Mouse (Mus musculus): ENCODE measurements around the gene Frrs1. TPM values are rescaled to one million over a fixed set of nuclear protein-coding genes. Genes with fewer than 3 reads are reported as not detected.

The Frrs1 gene
- total RNA-seq, 2 experiments from 2014 or later: 0.74 to 1.3 TPM

DNA sequence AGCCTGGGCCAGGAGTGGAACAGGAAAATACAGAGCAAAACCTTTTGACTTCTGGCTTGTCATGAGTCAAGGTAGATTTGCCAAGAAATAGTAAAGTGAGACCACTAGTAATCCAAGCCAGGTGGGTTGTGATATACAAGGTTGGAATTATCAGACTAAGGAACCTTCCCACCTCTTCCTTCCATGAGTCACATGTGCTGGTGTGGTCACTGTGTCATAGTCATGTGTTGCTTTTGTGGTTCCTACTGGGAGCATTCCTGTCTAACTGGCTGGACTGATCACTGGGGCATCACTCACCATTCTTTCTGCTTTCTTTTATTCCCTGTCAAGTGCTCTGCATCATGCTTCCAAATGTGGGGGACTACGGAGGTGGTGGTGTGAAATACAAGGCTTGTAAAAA lies 11.2 kb upstream of the Frrs1 start:
- DNase-seq (ENCODE audit: low spot score in 2 of 2): no peak

DNA sequence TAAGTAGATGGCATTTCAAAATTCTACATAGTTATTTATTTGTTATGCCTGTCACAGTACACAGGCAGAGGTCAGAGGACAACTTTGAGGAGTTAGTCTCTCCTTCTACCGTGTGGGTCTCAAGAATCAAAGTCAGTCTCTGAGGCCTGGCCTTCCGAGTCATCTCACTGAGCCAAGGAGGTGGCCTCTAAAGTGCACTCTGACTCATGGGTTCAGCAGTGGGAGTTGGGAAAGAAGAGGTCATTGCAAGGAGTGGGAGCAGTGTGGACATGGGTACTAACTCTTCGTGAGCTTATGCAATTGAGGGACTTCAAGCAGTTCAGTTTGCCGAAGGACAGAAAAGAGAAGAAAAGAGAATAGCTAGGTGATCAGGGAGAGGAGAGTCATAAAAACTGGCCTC lies 10.3 kb upstream of the Frrs1 start:
- DNase-seq (ENCODE audit: low spot score in 2 of 2): no peak

DNA sequence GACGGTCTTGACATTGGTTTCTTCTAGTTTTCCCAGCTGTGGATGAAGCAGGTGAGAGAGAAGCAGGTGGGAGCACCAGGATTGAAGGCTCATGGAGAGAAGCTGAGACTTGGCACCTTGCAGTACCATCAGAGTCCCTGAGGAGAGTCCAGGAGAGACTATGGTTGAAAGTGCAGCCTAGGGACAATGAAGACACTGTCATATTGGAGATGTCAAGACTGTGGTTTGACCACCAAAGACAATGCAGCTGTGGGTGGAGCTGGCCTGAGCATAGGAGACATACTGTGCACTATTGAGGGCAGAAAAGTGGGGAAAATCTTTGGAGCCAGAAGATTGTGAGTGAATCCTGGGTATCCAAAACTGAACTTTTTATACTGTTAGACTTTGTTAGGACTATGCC lies 8.9 kb upstream of the Frrs1 start:
- DNase-seq (ENCODE audit: low spot score in 2 of 2): no peak

DNA sequence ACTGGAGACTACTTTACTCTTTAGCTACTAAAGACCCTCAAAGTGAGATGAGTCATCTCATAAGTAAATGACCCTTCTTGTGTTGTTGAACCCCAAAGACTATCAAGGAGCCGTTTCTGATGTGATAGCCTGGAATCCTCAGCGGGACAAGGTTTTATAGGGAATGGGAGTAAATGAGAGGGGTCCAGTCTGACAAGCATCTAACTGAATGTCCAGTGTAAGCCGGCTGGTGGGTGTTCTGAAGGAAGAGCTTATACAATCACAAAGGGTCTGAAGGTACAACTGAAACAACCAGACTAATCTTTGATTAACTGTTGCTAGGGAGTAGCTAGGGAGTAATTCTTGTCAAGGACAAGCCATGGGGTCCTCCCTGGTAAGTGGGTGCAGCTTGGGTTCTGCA lies 6.8 kb upstream of the Frrs1 start:
- no peak for DNase-seq (ENCODE audit: low spot score in 2 of 2)

DNA sequence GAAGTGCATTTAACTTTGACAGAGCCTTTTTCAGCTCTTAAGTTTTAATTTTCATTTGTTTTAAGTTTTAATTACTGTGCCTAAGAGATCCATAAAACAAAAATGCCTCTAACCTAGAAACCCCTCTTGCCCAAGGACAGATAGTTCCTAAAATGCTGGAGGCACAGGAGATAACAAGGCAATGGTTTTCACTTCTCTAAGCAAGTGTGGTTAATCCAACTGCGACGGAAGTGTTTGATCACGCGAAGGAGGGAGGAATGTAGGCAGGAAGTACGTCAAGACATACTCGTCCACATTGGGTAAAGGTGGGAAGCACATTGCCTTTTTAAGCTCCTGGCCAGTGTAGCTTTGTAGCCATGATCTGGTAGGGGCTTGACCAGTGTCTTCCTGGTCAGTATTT lies 1.7 kb upstream of the Frrs1 start:
- DNase-seq (ENCODE audit: low spot score in 2 of 2): no peak

DNA sequence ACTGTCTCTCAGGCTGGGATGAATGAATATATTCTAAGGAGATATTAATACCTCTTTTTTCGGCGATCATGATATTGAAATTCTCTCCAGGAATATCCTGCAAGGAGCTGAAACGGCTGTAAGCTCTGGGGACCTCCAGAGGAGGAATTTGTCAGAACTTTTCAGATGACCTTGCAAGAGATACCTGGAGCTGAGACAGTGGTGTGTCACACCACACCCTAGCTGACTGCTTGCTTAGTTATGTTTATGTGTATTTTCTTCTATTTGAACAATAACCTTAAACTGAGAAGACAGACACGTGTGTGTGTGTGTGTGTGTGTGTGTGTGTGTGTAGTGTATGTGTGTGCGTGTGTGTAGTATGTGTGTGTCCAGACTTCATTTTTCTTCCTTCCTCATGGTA lies 488 bp downstream of the Frrs1 start:
- no peak for DNase-seq (ENCODE audit: low spot score in 2 of 2)

DNA sequence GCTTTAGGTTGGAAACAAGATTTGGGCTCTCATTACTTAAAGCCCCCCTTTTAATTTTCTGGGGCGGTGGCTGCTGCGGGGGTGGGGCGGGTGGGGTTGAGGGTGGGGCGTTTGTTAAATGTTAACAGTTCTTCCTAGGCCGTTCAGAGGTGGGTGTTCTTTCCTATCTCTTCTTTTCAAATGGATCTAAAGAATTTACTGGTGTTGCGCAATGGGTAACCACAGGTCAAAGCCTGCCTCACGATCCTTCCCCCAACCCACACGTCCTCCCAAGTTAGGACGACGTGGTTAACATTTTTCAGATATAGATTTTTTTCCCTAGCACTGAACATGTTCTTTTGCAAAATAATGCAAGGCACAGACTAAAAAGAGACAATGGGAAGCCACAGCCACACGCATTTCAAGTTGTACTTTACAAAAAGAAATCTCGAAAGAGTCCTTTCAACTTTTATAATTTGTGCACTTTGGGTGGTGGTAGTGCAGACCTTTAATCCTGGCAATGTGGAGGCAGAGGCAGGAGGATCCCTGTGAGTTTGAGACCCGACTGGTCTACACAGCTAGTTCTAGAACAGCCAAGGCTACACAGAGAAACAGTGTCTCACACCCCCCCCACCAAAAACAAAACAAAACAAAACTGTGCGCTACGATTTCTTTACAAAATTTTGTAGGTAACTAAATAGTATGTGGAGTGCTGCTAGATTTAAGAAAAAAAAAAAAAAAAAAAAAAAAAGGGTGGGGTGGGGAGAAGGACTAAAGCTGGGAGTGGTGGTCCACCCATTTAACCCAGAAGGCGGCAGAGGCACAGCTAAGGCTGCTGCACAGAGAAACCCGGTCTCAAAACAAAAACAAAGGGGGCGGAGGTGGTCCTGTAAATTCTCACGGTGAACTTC lies 1.3 kb downstream of the Frrs1 start:
- DNase-seq (ENCODE audit: low spot score in 2 of 2): no peak

DNA sequence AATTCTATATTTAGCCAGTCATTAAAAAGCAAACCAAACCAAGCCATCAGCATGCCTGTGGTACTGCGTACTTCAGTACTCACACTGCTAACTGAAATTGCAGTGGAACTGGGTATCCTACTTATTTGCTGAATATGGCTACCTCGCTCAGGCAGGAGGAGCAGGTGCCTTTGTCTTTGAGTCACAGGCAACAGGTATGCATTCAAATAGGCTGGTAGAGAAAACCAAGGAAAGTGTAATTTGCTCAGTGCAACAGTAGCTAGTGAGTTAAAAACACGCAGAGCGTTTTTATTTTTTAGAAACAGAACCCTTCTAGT lies 1.9 kb downstream of the Frrs1 start:
- peak in 1 of 2 experiments; percentile 5 for DNase-seq (ENCODE audit: low spot score in 2 of 2)

DNA sequence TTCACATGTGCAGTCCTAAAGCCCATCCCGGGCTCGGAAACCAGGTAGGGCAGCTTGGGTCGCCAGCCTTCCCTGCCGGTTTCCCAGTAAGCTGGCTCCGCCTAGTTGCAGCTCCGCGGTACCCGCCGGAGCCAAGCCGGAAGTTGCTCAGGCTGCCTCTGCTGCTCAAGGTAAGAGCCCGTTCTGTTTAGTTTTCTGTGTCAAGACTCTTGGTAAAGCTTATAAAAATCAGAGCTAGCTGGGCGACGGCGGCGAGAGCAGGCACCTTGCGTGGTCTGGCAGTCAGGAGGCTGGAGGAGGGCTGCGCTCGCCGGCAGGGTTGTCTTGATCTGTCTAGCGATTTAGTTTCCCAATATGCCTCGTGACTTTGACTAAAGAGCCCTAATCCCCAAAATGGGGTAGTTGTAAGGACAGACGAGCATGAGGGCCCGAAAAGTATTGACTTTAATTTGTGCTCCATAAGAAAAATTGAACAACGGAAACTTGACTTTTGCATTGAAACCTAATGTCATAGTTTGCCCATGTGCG lies 2.3 kb downstream of the Frrs1 start:
- peak; percentile 11 to 41 for DNase-seq (ENCODE audit: low spot score in 2 of 2)

DNA sequence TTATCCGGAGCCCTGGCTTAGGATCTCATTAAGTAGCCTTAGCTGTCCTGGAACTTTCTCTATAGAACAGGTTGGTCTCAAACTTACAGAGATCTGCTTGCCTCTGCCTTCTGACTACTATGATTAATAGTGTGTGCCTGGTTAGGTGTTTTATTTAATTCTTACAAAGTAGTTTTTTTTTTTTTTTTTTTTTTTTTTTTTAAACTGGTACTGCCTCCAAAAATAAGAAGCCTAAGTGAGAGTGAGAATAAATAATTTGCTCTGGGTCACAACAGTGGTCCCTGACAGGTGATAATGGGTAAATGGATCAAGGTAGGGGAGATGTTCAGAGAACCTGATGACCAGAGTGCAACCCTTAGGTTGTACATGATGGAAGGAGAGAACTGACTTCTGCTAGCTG lies 3.4 kb downstream of the Frrs1 start:
- DNase-seq (ENCODE audit: low spot score in 2 of 2): no peak

DNA sequence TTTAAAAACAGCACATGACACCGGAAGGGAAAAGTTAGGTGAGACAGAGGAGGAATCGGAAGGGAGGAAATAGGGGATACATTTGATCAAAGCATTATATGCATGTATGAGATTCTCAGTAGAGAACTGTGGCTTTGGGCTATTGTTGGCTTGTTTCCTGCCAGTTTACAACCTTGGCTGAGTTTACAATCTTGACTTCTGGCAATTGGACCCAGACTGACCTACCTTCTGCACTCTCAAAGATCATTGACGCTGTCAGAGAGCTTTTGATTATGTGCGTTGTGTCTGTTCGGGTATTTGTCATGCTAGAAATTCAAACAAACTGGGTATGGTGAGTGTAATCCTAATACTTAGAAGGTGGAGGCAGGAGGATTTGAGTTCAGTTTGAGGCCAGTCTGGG lies 5.2 kb downstream of the Frrs1 start:
- no peak for DNase-seq (ENCODE audit: low spot score in 2 of 2)

DNA sequence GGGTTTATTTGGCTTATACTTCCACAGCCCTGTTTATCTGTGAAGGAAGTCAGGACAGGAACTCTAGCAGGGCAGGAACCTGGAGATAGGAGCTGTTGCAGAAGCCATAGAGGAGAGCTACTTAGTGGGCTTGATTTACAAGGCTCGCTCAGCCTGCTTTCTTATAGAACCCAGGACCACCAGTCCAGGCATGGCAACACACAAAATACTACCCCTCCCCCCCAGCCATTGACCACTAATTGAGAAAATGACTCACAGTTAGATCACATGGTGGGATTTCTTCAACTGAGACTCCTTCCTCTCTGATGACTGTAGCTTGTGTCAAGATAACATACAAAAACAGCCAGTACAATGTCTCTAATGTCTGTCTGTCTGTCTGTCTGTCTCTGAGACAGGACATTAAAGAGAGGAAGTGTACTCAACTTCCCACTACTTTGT lies 6.0 kb downstream of the Frrs1 start:
- no peak for DNase-seq (ENCODE audit: low spot score in 2 of 2)

DNA sequence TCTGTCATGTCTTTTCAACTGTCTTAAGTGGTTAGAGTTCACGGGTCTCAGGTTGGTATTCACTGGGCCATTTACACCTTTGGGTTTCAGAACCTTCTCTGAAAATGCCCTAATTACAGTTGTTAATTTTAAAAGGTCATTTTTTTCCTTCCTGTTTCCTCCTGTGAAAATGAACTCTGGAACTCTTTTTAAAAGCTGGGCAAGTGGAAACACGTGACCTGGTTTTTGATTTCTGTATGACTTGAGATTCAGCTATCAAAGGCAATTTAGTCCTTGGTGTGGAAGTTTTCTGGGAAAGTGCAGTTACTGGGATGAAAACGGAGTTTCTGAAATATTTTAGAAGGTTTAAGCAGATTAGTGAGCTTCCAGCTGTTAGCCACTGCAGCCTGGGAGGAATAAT lies 11.1 kb downstream of the Frrs1 start:
- no peak for DNase-seq (ENCODE audit: low spot score in 2 of 2)

DNA sequence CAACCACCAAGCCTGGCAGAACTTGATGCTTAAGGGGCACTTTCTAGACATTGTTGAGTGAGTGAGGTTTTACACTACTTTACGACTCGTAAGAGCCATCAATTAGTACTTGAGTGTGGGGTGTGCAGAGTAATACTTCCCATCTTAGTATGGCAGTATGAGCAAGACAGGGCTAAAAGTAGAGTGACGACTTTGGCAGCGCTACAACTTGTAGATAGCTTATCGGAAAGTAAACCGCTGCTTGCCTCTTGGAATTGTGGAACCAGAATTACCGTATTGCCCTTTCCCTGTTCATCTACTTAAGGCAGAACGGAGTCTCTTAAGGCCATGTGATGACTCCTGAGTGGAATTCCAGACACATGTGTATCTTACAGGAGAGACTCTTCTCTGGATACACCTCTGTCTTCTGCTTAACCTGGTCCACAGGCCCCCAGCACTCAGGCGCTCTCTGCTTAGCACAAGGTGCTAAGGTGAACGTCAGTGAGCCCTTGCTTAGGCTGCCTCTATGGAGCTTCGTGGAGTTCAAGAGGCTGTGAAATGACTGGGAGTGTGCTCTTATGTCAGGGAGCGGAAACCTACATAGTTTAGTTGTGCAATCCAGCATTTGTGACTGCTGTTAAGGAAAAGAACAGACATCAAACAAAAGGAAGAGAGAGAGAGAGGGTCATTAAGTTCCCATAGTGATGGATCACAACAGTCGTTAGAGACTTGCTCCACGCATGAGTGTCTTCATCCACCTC lies 23.1 kb downstream of the Frrs1 start:
- DNase-seq (ENCODE audit: low spot score in 2 of 2): no peak

DNA sequence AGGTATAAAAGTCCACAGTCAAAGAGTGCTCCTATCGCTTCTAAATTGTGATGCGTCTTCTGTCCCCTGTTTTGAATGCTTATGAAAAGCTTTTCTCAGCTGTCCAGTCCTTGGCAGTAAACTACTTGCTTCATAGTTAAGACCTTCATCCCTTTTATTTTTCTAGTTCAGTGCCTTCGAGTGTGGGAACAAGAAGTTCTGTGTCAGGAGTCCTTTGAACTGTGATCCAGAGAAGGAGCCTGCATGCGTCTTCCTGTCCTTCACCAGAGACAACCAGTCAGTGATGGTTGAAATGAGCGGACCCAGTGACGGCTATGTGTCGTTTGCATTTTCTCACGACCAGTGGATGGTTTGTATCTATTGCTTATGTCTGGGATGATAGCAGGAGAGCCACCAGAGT lies 25.7 kb downstream of the Frrs1 start:
- no peak for DNase-seq (ENCODE audit: low spot score in 2 of 2)

DNA sequence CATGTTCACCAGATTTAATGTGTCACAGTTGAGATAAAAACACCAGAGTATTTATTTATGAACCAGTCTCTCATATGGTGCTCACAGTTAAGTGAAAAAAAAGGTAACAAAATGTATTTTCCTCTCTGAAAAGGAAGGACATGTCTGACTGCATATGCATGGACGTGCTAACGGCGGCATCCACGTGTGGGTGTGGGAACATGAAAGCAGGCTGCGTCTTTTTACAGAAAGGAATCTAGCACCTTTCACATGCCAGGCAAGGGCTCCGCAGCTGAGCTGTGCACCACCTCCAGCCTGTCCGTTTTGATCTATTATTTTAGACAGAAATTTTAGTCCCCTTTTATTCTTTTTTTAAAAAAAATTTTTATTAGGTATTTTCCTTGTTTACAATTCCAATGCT lies 30.1 kb downstream of the Frrs1 start:
- DNase-seq (ENCODE audit: low spot score in 2 of 2): no peak

DNA sequence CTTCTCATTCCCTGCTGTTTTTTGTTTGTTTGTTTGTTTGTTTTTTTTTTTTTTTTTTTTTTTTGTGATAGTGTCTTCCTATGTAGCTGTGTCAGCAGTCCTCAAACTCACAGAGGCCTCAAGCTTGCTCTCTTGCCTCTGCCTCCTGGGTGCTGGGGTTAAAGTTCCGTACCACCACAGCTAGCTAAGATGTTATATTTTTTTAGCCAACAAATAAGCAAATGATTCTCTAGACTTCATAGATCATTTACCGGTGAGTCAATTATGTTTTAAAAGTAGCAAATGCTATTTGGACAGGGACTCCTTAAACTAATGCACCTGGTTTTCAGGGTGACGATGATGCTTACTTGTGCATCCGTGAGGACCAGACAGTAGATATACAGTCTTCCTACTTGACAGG lies 31.3 kb downstream of the Frrs1 start:
- no peak for DNase-seq (ENCODE audit: low spot score in 2 of 2)

DNA sequence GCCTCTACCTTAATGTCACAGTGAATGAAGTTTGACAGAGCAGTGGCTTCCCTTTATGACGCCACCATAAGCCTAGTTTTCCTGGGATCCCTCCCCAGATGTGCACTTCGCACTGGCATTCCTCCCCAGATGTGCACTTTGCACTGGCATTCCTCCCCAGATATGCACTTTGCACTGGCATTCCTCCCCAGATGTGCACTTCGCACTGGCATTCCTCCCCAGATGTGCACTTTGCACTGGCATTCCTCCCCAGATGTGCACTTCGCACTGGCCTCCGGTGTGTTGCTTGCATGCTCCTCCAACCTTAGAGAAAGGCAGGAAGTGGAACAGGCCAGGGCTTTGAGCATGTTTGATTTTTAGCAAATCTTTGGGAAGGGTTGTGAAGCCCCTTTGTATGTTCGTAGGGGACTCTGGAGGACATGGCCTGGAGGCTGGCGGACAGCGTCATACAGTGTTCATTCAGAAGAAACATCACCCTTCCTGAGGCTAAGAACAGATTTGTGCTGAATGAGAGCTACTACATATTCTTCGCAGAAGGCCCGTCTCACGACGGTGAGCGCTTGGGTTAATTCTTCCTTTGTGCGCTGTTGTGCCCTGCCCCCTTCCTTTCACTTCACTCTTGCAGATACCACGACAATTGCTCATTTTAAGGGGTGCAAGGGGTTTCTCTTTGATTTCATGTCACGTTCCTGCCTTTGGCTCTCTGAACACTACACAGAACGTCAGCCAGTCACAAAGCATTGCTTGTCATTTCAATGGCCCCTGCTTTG lies 32.4 kb downstream of the Frrs1 start:
- DNase-seq (ENCODE audit: low spot score in 2 of 2): no peak

DNA sequence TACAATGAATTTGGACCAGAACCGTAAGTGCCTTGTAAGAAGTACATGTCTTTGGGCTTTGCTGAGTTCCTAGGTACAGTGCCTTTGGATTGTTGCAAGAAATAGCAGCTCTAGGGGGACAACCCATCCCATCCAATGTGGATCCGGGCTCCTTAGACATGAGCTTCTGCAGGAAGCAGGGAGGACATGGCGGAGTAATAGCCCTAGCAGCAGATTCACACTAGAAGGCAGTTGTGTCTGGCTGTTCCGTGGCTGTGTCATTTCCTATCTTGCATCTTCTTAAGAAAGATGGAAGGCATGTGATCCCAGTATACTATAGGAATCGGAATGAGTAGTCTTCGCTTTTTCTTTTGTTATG lies 32.9 kb downstream of the Frrs1 start:
- no peak for DNase-seq (ENCODE audit: low spot score in 2 of 2)

DNA sequence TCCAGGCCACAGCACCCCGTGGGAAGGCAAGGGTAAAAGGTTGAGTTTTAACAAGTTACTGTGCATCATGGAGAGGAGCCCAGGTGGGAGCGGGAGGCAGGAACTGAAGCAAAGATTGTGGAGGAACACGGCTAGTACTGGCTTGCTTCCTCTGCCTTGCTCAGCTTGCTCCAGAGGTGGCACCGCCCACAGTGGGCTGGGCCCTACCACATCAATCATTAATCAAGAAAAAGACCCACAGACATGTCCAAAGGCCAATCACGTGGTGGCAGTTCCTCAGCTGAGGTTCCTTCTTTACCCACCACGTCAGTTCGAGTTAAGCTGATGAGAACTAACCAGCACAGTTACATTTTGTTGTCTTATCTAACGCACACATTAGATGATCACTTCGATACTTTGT lies 33.6 kb downstream of the Frrs1 start:
- DNase-seq (ENCODE audit: low spot score in 2 of 2): no peak

DNA sequence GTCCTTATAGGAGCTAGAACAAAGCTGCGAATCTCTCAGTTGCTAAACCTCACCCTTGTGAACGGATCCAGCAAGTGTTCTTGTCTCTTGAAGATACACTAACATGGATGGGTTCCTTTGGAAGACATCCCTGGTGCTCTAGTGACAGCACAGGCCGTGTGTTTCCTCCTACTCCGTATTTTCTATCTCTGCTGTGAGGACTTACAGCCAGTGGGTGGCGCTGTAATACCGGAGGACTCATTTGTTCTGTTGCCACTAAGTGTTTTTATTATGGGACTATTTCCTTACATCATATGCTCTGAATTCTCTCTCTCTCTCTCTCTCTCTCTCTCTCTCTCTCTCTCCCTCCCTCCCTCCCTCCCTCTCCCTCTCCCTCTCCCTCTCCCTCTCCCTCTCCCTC lies 44.9 kb downstream of the Frrs1 start:
- peak; percentile 79 to 94 for DNase-seq (ENCODE audit: low spot score in 2 of 2)

DNA sequence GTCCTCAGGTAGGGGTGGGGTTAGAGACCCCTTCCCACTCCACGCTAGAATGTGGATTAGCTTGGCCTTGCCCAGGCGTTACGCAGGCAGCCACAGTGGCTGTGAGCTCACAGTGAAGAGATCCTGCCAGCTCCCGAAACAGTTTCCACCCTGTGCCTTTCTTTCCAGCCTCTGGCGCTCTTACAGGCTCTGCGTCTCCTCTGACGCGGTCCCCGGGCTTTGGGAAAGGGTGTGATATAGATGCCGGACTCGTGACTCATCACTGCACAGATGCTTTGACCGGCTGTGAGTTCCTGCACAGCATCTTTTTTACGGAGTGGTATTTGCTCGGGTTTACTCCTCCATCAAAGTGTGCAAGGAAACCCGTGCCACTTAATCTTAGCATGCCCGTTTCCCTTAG lies 46.6 kb downstream of the Frrs1 start:
- peak; percentile 52 to 74 for DNase-seq (ENCODE audit: low spot score in 2 of 2)
